Mouse (Mus musculus): ENCODE data around the gene Tubb4b. TPM values are rescaled to one million over a fixed set of nuclear protein-coding genes. Genes with fewer than 3 reads are reported as not detected.

Tubb4b gene
- polyA plus RNA-seq, 1 experiment from 2014 or later: 466 TPM

GRCm38 (mm10) chr2:25197191-25197590, 27.3 kb downstream of the Tubb4b start:
- Histone ChIP-seq H3K9ac (ENCODE audit: low read depth, low read length) (0 out of 2 replicates have a peak overlapping the region, but pooled peaks have one; percentile 24), H3K4me1 (replicated peaks; ENCODE audit: control insufficient read depth, insufficient read depth, low read length) (peaks cover 19% of the 10 kb centered on the region; the same call in 1 of the 2 replicates), H3K9me3 (ENCODE audit: control insufficient read depth) (no peaks in the 10 kb centered on the region), H3K36me3 (ENCODE audit: control insufficient read depth, insufficient read depth) (peaks cover 50% of the 10 kb centered on the region), H3K27me3 (replicated peaks; ENCODE audit: control insufficient read depth, insufficient read depth, low read length) (no peaks in the 10 kb centered on the region), H3K4me3 (ENCODE audit: low read depth, low read length) (peak overlapping the region; percentile 37), H3K27ac (ENCODE audit: low read depth, low read length) (peak overlapping the region; percentile 91), H3K4me2 (replicated peaks; ENCODE audit: low read depth) (peak overlapping the region; percentile 66)
- TF ChIP-seq CTCF (IDR thresholded peaks at IDR 0.05; ENCODE audit: low read depth): no peak
- ATAC-seq: no peak
- WGBS: 13% methylated on average over 2 of the region's 2 CpGs

GRCm38 (mm10) chr2:25196172-25196954, 28.1 kb downstream of the Tubb4b start, which contains the start of gene Tor4a:
Gene Tor4a, minus strand, starts transcription at chr2:25196886.
- ATAC-seq: peak; percentile 79
- peak within 1 kb of the TSS; percentile 91 for H3K27ac ChIP-seq (ENCODE audit: low read depth, low read length)
- 9% methylated on average over 8 of the region's 8 CpGs for WGBS
- H3K4me2 ChIP-seq (replicated peaks; ENCODE audit: low read depth): peak within 1 kb of the TSS; percentile 66
- H3K27me3 ChIP-seq (replicated peaks; ENCODE audit: control insufficient read depth, insufficient read depth, low read length): no peaks in the 10 kb centered on the region
- peak within 1 kb of the TSS; percentile 54; the same call in 1 of the 2 replicates for H3K9ac ChIP-seq (ENCODE audit: low read depth, low read length)
- H3K36me3 ChIP-seq (ENCODE audit: control insufficient read depth, insufficient read depth): peaks cover 42% of the 10 kb centered on the region
- peak within 1 kb of the TSS; percentile 37 for H3K4me3 ChIP-seq (ENCODE audit: low read depth, low read length)
- H3K4me1 ChIP-seq (replicated peaks; ENCODE audit: control insufficient read depth, insufficient read depth, low read length): peaks cover 19% of the 10 kb centered on the region; the same call in 1 of the 2 replicates
- no peaks in the 10 kb centered on the region for H3K9me3 ChIP-seq (ENCODE audit: control insufficient read depth)
- no peak for TF ChIP-seq CTCF (IDR thresholded peaks at IDR 0.05; ENCODE audit: low read depth)

- Histone ChIP-seq H3K4me3 (ENCODE audit: low read depth, low read length) (peak overlapping the region; percentile 37), H3K9ac (ENCODE audit: low read depth, low read length) (peak overlapping the region; percentile 54), H3K27ac (ENCODE audit: low read depth, low read length) (peak overlapping the region; percentile 91), H3K4me1 (replicated peaks; ENCODE audit: control insufficient read depth, insufficient read depth, low read length) (peaks cover 19% of the 10 kb centered on the region; the same call in 1 of the 2 replicates), H3K9me3 (ENCODE audit: control insufficient read depth) (no peaks in the 10 kb centered on the region), H3K36me3 (ENCODE audit: control insufficient read depth, insufficient read depth) (peaks cover 33% of the 10 kb centered on the region), H3K4me2 (replicated peaks; ENCODE audit: low read depth) (peak overlapping the region; percentile 66), H3K27me3 (replicated peaks; ENCODE audit: control insufficient read depth, insufficient read depth, low read length) (no peaks in the 10 kb centered on the region)
- WGBS: 18% methylated on average over 55 of the region's 55 CpGs
- ATAC-seq: peak; percentile 34
- TF ChIP-seq CTCF (IDR thresholded peaks at IDR 0.05; ENCODE audit: low read depth): no peak; the same call in 1 of the 2 replicates
These were observed 29.0 kb downstream of the Tubb4b start for GRCm38 (mm10) chr2:25195211-25196156.

- peak overlapping the region; percentile 66 for H3K4me2 ChIP-seq (replicated peaks; ENCODE audit: low read depth)
- no peak for ATAC-seq
- no peaks in the 10 kb centered on the region for H3K9me3 ChIP-seq (ENCODE audit: control insufficient read depth)
- peak overlapping the region; percentile 37 for H3K4me3 ChIP-seq (ENCODE audit: low read depth, low read length)
- 72% methylated on average over 17 of the region's 17 CpGs for WGBS
- H3K27ac ChIP-seq (ENCODE audit: low read depth, low read length): no peak overlapping the region; the same call in 1 of the 2 replicates
- H3K27me3 ChIP-seq (replicated peaks; ENCODE audit: control insufficient read depth, insufficient read depth, low read length): no peaks in the 10 kb centered on the region
- peaks cover 24% of the 10 kb centered on the region for H3K36me3 ChIP-seq (ENCODE audit: control insufficient read depth, insufficient read depth)
- peaks cover 19% of the 10 kb centered on the region; the same call in 1 of the 2 replicates for H3K4me1 ChIP-seq (replicated peaks; ENCODE audit: control insufficient read depth, insufficient read depth, low read length)
- H3K9ac ChIP-seq (ENCODE audit: low read depth, low read length): no peak overlapping the region
- TF ChIP-seq CTCF (IDR thresholded peaks at IDR 0.05; ENCODE audit: low read depth): no peak
These were observed 29.9 kb downstream of the Tubb4b start for GRCm38 (mm10) chr2:25194486-25195171.

- Histone ChIP-seq H3K36me3 (ENCODE audit: control insufficient read depth, insufficient read depth) (peaks cover 18% of the 10 kb centered on the region; the same call in 1 of the 2 replicates), H3K9me3 (ENCODE audit: control insufficient read depth) (no peaks in the 10 kb centered on the region), H3K4me1 (replicated peaks; ENCODE audit: control insufficient read depth, insufficient read depth, low read length) (peaks cover 19% of the 10 kb centered on the region; the same call in 1 of the 2 replicates), H3K4me3 (ENCODE audit: low read depth, low read length) (no peak overlapping the region), H3K9ac (ENCODE audit: low read depth, low read length) (no peak overlapping the region), H3K27ac (ENCODE audit: low read depth, low read length) (peak overlapping the region; percentile 60), H3K4me2 (replicated peaks; ENCODE audit: low read depth) (peak overlapping the region; percentile 66), H3K27me3 (replicated peaks; ENCODE audit: control insufficient read depth, insufficient read depth, low read length) (no peaks in the 10 kb centered on the region)
- WGBS: 60% methylated on average over 5 of the region's 5 CpGs
- ATAC-seq: no peak
- no peak for TF ChIP-seq CTCF (IDR thresholded peaks at IDR 0.05; ENCODE audit: low read depth)
These were observed 30.5 kb downstream of the Tubb4b start for GRCm38 (mm10) chr2:25194006-25194405.
